Mouse (Mus musculus) intestine, embryonic 16.5 days (tissue): ENCODE results near the gene Cd82. TPM values are rescaled to one million over a fixed set of nuclear protein-coding genes. Genes with fewer than 3 reads are reported as not detected.

Experiments used
- ATAC-seq: fragments of 200-750 bp; cut with Nextera tagmentation; 2 replicates; pipeline ENCODE4 v1.8.0; 2017; ENCODE audit warnings: moderate TSS enrichment, moderate library complexity
- H3K27ac ChIP-seq: fragments of 300-500 bp; sonication (generic); 2 replicates; pipeline ENCODE4 v1.5.1; 2014; ENCODE audit warnings: mild to moderate bottlenecking, low read length
- H3K27me3 ChIP-seq: fragments of 300-500 bp; sonication (generic); replicated peaks from 2 replicates; pipeline ENCODE4 v1.6.1; 2014; ENCODE audit warnings: low read length, control low read depth, mixed read lengths; ENCODE audit not compliant: control insufficient read depth, insufficient read depth
- H3K36me3 ChIP-seq: fragments of 300-500 bp; sonication (generic); 2 replicates; pipeline ENCODE4 v1.6.1; 2014; ENCODE audit warnings: low read length, control low read depth; ENCODE audit not compliant: control insufficient read depth, insufficient read depth
- H3K4me1 ChIP-seq: fragments of 300-500 bp; sonication (generic); 2 replicates; pipeline ENCODE4 v1.6.1; 2014; ENCODE audit warnings: low read length, control low read depth, mixed read lengths; ENCODE audit not compliant: control insufficient read depth, insufficient read depth
- H3K4me2 ChIP-seq: fragments of 300-500 bp; sonication (generic); 2 replicates; pipeline ENCODE4 v1.6.1; 2014; ENCODE audit warnings: low read depth, low read length, control low read depth
- H3K4me3 ChIP-seq: fragments of 300-500 bp; sonication (generic); 2 replicates; pipeline ENCODE4 v1.5.1; 2014; ENCODE audit warnings: mild to moderate bottlenecking, low read length
- H3K9ac ChIP-seq: fragments of 300-500 bp; sonication (generic); 2 replicates; pipeline ENCODE4 v1.6.1; 2014; ENCODE audit warnings: low read depth, low read length
- H3K9me3 ChIP-seq: fragments of 300-500 bp; sonication (generic); 2 replicates; pipeline ENCODE4 v1.6.1; 2016; ENCODE audit warnings: low read length, control low read depth; ENCODE audit not compliant: control insufficient read depth
- WGBS: fragments of 180-500 bp; shearing (Covaris S2); extraction: QIAGEN DNeasy Blood & Tissue Kit; methylation state at CpG from one replicate; pipeline ENCODE4 v1.1.7; 2014; 5-methylcytosine and 5-hydroxymethylcytosine counted together
- polyA plus RNA-seq: library from polyadenylated mRNA; unstranded; fragments of >200 nt; fragmentation: Nextera tagmentation; extraction: Ambion mirVana; gene quantifications from 2 replicates; pipeline ENCODE4 v1.2.1, GENCODE M21; 2015

Gene Cd82
- polyA plus RNA-seq, 1 experiment from 2014 or later, result 171 TPM

GRCm38 (mm10) chr2:93493541-93493940 is 30.6 kb upstream of the Cd82 start:
- ATAC-seq, result no peak
- no peaks in the 10 kb centered on the region for H3K9me3 ChIP-seq
- no peak overlapping the region for H3K9ac ChIP-seq
- H3K4me1 ChIP-seq, result no peaks in the 10 kb centered on the region
- H3K27me3 ChIP-seq, result no peaks in the 10 kb centered on the region
- H3K36me3 ChIP-seq, result no peaks in the 10 kb centered on the region
- H3K27ac ChIP-seq, result no peak overlapping the region
- WGBS, result 78% methylated on average over 3 of the region's 3 CpGs
- no peak overlapping the region for H3K4me3 ChIP-seq
- H3K4me2 ChIP-seq, result no peak overlapping the region

GRCm38 (mm10) chr2:93490516-93490915 is 27.6 kb upstream of the Cd82 start:
- Histone ChIP-seq H3K4me2 (no peak overlapping the region), H3K9me3 (no peaks in the 10 kb centered on the region), H3K27ac (no peak overlapping the region), H3K4me3 (no peak overlapping the region), H3K36me3 (no peaks in the 10 kb centered on the region), H3K27me3 (no peaks in the 10 kb centered on the region), H3K4me1 (peaks cover under 1% of the 10 kb centered on the region; the same call in 1 of the 2 replicates), H3K9ac (no peak overlapping the region)
- no peak for ATAC-seq
- WGBS, result 77% methylated on average over 2 of the region's 2 CpGs

- ATAC-seq, result no peak
These were observed 26.1 kb upstream of the Cd82 start for GRCm38 (mm10) chr2:93488911-93489587.

GRCm38 (mm10) chr2:93485459-93485858 is 22.5 kb upstream of the Cd82 start:
- Histone ChIP-seq H3K9me3 (no peaks in the 10 kb centered on the region), H3K9ac (no peak overlapping the region), H3K27me3 (no peaks in the 10 kb centered on the region), H3K4me1 (peaks cover 4% of the 10 kb centered on the region; the same call in 1 of the 2 replicates), H3K4me2 (no peak overlapping the region), H3K4me3 (no peak overlapping the region), H3K36me3 (no peaks in the 10 kb centered on the region), H3K27ac (no peak overlapping the region)
- ATAC-seq, result no peak
- 48% methylated on average over 9 of the region's 9 CpGs for WGBS

More at GRCm38 (mm10) chr2:93488911-93489587, 26.1 kb upstream of the Cd82 start:
- no peak overlapping the region for H3K4me2 ChIP-seq
- H3K4me1 ChIP-seq, result peaks cover 4% of the 10 kb centered on the region; the same call in 1 of the 2 replicates
- no peak overlapping the region for H3K27ac ChIP-seq
- H3K4me3 ChIP-seq, result no peak overlapping the region
- no peaks in the 10 kb centered on the region for H3K9me3 ChIP-seq
- no peak overlapping the region for H3K9ac ChIP-seq
- WGBS, result 28% methylated on average over 19 of the region's 19 CpGs
- H3K27me3 ChIP-seq, result no peaks in the 10 kb centered on the region
- H3K36me3 ChIP-seq, result no peaks in the 10 kb centered on the region

GRCm38 (mm10) chr2:93482036-93482644 is 19.2 kb upstream of the Cd82 start:
- H3K4me1 ChIP-seq, result peaks cover 4% of the 10 kb centered on the region; the same call in 1 of the 2 replicates
- 50% methylated on average over 6 of the region's 6 CpGs for WGBS
- H3K9ac ChIP-seq, result no peak overlapping the region
- no peak overlapping the region for H3K4me3 ChIP-seq
- H3K36me3 ChIP-seq, result no peaks in the 10 kb centered on the region
- H3K4me2 ChIP-seq, result no peak overlapping the region
- no peak for ATAC-seq
- no peaks in the 10 kb centered on the region for H3K9me3 ChIP-seq
- no peak overlapping the region for H3K27ac ChIP-seq
- no peaks in the 10 kb centered on the region for H3K27me3 ChIP-seq

GRCm38 (mm10) chr2:93478744-93479143 is 15.8 kb upstream of the Cd82 start:
- H3K27me3 ChIP-seq, result no peaks in the 10 kb centered on the region
- H3K36me3 ChIP-seq, result no peaks in the 10 kb centered on the region
- no peaks in the 10 kb centered on the region; the same call in 1 of the 2 replicates for H3K4me1 ChIP-seq
- no peak overlapping the region for H3K27ac ChIP-seq
- H3K9me3 ChIP-seq, result no peaks in the 10 kb centered on the region
- no peak overlapping the region for H3K9ac ChIP-seq
- 50% methylated on average over 5 of the region's 5 CpGs for WGBS
- no peak overlapping the region for H3K4me3 ChIP-seq
- peak; percentile 26; the same call in 1 of the 2 replicates for ATAC-seq
- no peak overlapping the region for H3K4me2 ChIP-seq

- Histone ChIP-seq H3K27me3 (no peaks in the 10 kb centered on the region), H3K4me1 (no peaks in the 10 kb centered on the region; the same call in 1 of the 2 replicates), H3K36me3 (no peaks in the 10 kb centered on the region), H3K27ac (no peak overlapping the region), H3K9me3 (no peaks in the 10 kb centered on the region), H3K4me2 (no peak overlapping the region), H3K9ac (no peak overlapping the region), H3K4me3 (no peak overlapping the region)
- no peak for ATAC-seq
- WGBS, result 51% methylated on average over 7 of the region's 7 CpGs
These were observed 14.6 kb upstream of the Cd82 start for GRCm38 (mm10) chr2:93477519-93477918.

GRCm38 (mm10) chr2:93476487-93476886 is 13.5 kb upstream of the Cd82 start:
- no peaks in the 10 kb centered on the region; the same call in 1 of the 2 replicates for H3K4me1 ChIP-seq
- no peak overlapping the region for H3K9ac ChIP-seq
- no peak overlapping the region for H3K4me3 ChIP-seq
- no peaks in the 10 kb centered on the region for H3K36me3 ChIP-seq
- 84% methylated on average over 7 of the region's 7 CpGs for WGBS
- no peaks in the 10 kb centered on the region for H3K27me3 ChIP-seq
- no peak for ATAC-seq
- H3K27ac ChIP-seq, result no peak overlapping the region
- no peak overlapping the region for H3K4me2 ChIP-seq
- no peaks in the 10 kb centered on the region for H3K9me3 ChIP-seq

GRCm38 (mm10) chr2:93475040-93475439 is 12.1 kb upstream of the Cd82 start:
- no peaks in the 10 kb centered on the region for H3K27me3 ChIP-seq
- H3K9ac ChIP-seq, result no peak overlapping the region
- WGBS, result 1% methylated on average over 11 of the region's 11 CpGs
- H3K4me1 ChIP-seq, result peaks cover 4% of the 10 kb centered on the region
- ATAC-seq, result peak; percentile 25
- no peak overlapping the region for H3K4me2 ChIP-seq
- no peak overlapping the region for H3K27ac ChIP-seq
- no peaks in the 10 kb centered on the region for H3K36me3 ChIP-seq
- H3K9me3 ChIP-seq, result no peaks in the 10 kb centered on the region
- no peak overlapping the region for H3K4me3 ChIP-seq
